Mouse (Mus musculus) megakaryocyte, embryonic 14.5 days (primary cell): ENCODE measurements around the gene Aurkb.

Source experiments
- FLI1 ChIP-seq: IDR thresholded peaks from 2 replicates; pipeline ENCODE4 v1.6.1; 2012; ENCODE audit warnings: low read length, inconsistent platforms, mixed read lengths
- GATA1 ChIP-seq: IDR thresholded peaks from 3 replicates; pipeline ENCODE4 v1.6.1; 2012; ENCODE audit warnings: mixed read lengths, low read length, inconsistent platforms, borderline replicate concordance

- TF ChIP-seq GATA1 (peak; percentile 100), FLI1 (no peak)
These were observed 27.8 kb downstream of the Aurkb start for GRCm38 (mm10) chr11:69073065-69073888.
